Mouse (Mus musculus) right cerebral cortex, adult 18-20 months (tissue): ENCODE results near the gene Clpx.
A peak's percentile ranks its signal among the peaks of the same experiment; 100 is the strongest.

Experiments used
- DNase-seq: peaks from one replicate; pipeline ENCODE4 v3.0.0; 2022; ENCODE audit warnings: mixed read lengths

Clpx gene

DNA sequence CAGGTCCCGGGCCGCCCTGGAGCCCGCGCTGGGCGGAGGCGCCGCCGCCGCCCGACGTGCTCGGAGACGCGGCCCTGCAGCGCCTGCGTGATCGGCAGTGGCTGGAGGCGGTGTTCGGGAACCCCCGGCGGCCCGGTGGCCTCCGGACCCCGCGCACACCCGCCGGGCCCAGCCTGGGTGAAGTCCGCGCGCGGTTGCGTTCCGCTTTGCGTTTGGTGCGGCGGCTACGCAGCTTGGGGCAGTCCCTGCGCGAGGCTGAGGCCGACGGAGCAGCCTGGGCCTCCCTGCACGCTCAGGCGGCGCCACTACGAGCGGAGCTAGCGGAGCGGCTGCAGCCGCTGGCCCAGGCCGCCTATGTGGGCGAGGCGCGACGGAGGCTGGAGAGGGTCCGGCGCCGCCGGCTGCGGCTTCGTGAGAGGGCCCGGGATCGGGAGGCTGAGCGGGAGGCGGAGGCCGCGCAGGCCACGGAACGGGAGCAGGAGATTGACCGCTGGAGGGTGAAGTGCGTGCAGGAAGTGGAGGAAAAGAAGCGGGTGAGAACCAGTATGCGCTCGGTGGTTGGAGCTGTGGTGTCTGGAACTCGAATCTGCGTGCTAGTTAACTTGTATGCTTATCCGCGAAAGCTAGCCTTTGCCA is 52.5 kb downstream of the Clpx start:
- DNase-seq: peak; percentile 39

DNA sequence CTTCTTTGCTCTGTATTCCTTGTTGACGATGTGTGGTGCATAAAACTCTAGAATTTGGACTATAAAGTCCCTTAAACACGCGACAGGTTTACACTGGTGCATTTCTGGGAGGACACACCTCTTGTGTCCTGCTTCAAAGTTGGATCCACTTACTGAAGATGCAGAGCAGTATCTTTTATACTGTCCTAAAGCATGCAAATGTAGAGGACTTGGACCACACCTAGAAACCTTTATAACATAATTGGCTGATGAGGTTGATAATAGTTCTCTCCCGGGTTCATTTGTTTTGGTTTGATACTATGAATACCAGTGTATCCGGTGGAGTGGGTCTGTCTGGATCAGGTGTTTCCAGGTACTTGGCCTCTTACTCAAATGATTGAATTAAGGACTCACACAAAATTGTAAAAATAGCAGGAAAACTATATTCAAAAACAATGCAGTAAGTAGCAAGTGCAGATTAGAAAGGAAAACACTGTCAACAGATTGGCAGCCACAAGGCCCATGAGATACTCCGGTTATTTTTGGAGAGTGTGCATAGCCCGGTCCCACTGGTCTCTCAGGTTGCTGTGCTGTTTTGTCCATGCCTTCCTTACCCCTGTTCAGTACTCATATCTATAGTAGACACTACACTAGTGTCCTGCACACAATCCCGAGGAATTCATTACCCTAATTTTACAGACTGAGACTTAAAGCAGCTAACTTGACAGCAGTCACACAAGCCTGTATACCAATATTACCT is 53.2 kb downstream of the Clpx start:
- DNase-seq: no peak

DNA sequence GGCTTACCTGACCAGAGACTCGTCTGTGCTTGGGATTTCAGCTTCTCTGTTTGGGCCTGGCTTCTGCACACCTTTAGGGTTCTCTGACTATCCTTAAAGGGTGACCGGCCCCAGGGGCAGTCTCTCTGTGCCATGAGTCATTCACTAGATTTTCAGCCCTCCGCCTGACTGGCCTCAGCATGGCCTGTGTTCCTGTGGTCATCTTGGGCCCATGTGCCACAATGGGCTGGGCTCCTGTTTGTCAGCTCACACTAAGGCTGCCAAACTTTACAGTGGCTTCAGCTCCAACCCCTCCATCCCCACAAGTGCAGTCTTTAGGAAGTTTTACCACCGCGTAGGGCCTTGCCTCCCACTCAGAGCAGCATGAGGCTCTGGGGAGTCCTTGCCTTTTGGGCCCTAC is 59.2 kb downstream of the Clpx start:
- DNase-seq: no peak

DNA sequence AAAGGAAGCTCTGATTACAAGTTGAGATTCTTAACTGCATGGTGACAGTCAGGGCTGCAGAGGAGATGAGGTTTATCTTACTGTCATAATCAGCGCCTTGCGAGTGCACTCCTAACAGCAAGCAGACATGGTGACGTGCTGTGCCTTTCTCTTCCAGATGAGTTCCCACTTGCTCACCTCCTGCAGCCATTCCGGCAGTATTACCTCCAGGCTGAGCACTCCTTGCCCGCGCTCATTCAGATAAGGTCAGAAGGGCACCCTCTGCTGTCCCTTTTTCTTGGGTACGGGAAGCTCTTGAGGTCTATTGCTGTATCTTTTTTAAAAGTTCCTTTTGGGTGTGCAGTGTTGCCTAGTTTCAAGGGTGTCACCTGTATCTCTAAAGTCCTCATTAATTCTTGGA is 62.5 kb downstream of the Clpx start:
- DNase-seq: no peak

DNA sequence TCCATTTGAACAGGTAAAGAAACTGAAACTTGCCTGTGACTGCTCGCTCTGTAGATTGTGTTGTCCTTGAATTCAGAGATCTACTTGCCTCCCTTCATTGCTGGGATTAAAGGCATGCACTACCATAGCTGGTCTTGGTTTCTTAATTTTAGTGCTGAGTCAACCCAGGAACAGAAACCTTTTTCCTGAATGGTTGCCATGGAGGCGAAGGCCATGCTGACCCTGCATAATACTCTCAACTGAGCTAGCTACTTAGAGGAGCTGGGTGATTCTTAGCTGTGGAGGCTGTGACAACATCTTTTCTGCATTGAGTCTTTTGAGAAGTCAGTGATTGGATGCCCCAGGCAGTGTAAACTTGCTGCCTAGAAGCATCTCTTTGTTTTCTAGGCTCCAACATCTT is 62.9 kb downstream of the Clpx start:
- DNase-seq: no peak

DNA sequence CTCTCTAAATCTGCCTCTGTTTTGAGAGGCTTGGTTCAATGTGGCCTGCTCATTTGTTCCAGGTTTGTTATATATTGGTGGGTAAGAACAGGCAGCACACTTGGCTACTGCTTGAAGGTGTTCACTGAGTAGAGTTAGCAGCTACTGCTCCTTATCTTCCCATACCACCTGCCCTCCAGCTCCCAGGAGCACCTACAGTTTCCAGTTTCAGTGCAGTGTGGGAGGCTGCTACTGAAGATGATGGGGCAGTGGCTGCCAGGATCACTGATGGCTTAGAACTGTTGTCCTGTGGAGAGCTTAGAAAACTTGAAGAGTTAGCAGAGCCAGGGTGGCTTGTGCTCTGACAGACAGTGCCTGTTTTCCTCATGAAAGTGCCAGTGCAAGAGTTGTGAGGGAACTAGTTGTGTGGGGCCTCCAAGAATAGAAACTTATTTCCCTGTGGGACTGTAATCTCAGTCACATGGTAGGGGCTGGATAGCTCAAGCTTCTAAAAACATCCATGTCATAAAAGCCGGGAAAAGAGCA is 65.0 kb downstream of the Clpx start:
- no peak for DNase-seq

DNA sequence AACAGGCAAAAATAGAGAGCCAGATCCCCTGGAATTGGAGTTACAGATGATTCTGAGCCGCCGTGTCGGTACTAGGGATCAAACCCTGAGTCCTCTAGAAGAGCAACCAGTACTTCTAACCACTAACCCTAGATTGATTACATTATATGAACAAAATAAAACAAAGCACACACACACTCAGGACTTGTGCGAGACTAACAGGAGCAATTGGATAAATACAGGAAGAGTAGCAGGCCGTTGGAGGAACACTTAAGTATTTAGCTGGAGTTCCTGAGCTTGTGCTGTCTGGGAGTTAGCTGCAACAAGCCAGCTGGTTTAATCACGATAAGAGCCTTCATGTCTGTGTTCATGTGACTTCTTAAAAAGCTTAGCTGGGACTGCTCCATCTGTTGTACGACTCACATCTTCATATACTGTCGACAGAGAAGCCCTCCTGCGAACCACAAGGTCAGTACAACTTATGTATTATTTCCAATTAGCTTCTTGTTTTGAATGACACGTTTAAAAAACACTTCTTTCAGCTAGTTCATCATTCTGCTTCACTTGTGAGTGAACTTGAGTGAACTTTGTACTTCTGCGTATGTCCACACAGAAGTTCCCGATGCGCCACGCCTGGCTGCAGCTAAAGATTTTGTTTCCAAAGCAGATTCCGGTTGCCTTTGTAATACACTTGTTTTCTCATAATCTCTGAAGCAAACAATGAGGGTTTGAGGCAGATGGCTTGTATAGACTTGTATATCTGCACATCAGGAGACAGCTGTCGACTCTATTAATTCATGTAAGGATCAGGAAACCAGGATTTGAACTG is 66.8 kb downstream of the Clpx start, which contains the start of gene Ubap1l:
Ubap1l (plus strand) TSS at position 401 of the 808 bp plus-strand sequence.
- DNase-seq: no peak

DNA sequence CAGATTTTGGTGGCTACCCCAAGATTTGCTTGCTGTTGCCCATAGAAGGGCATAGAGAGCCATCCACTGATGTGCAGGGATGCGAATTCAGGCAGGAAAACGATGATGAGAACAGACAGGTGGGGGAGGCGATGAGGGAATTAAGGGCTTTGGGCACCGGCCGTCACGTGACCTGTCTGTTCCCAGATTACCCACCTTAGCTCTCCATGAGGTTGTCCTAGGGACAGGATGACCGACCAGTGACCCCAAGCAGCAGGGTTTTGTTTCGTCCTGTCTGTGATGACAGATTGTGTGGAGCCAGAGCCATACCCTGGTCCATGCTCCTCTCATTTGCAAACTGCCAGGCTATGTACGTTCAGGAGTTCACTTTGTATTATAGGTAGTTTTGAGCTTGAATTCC is 69.6 kb downstream of the Clpx start:
- no peak for DNase-seq

DNA sequence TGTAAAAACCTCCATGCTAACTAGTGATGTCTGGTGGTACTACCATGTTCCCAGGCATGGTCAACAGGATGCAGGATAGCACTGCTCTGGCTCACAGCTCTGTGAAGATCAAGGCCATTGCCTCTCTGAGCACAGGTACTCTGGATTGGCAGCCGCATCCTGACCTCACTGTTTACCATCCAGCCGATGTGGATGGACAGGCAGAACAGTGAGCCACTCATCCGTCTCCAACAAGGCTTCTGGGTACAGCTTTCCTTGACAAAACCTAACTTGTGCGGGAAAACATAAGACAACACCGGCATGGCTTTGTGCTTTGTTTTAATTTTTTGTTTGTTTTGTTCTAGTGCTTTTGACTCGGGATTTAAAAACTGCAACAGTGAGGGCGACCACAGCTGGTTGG is 71.7 kb downstream of the Clpx start:
- DNase-seq: no peak

DNA sequence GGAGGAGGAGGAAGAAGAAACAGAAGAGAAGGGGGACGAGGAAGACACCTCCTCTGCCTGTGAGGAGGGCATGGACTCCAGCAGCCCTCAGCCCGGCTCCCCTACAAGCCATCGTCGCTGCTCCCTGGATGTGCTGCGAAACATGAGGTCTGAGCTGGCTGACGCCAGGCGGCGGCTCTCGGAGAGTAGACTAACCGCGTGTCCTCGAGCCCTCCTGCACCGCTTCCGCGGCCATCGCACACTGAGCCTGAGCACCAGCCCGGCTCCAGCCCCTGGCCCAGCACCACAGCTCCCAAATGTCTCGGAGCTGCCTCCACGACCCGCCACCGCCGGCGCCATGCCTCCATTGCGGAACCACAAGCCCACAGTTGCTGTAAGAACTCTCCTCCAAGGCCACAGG is 77.7 kb downstream of the Clpx start:
- no peak for DNase-seq

DNA sequence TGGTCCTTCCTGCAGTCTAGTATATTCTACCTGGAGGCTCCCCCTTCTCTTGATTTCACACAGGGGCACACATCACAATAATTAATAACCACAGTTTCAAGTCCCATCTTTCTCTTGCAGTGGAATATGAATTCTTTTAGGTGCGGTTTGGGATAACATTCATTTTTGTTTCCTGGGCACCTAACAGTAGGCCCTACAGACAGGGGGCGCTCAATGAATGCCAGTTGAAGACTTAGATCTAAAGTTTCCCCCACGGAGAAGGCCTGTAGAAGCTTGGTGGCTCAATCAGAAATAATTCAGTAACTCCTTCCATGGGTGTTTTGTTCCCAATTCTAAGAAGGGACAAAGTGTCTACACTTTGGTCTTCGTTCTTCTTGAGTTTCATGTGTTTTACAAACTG is 78.4 kb downstream of the Clpx start:
- DNase-seq: no peak

DNA sequence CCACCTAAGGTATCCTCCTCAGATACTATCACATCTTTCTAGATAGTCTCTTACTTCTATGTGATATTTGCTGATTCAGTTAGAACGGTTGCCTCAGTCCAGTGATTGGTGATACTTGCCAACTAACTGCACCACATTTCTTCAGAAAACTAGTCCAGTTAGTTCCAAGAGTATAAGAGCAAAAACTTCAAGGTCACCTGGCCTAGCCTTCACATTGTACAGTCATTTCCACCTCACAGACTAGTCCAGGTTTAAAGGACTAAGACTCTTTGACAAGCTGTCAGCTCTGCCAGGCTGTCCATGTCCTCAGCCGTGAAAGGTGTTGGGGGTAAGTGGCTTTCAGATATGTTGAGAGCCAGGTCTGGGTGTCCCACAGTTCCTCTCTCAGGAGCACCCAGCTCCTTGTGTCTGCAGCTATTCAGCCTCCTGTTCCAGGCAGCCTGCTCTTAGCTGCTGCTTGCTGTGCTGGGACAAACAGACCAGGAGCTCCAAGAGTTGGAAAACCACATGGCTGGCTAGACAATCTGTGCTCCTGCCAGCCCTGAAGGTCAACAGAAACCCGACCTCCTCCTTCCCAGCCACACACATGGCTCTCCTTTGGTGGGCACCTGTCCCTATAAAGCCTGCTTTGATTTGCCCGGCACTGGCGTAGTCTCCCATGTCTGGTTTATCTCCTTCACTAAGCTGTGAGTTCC is 80.6 kb downstream of the Clpx start:
- no peak for DNase-seq

DNA sequence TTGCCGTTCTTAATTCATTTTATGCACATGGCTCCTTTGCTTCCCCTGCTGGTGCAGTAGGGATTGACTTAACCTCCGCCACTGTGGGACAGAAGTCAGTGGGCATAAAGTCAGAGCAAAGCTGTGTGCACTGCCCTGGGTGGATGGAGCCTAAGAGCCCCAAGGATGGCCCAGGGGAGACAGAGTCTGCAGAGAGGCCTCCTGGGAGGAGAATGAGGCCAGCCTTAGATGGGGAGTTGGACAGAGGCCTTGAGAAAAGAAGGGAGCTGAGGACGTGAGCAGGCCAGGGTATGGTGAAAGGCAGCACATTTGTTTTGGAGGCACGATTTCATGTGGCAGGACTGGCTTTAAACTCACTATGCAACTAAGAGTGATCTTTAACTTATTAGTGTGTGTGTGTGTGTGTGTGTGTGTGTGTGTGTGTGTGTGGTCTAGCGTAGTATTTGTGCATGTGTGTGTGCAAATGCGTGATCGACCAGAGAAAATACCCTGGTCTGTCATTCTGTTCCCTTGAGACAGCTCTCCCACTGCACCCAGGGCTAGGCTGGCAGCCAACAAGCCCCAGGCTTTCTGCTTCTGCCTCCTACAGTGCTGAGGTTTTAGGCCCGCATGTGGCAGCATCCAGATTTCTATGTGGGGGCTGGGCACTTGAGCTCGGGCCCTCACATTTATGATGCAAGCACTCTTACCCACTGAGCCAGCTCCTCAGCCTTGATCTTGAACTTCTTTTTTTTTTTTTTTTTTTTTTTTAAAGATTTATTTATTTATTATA is 81.3 kb downstream of the Clpx start:
- peak; percentile 83 for DNase-seq
